Mouse (Mus musculus) left cerebral cortex, adult 8-10 months (tissue): ENCODE results near the gene Trim11. TPM values are rescaled to one million over a fixed set of nuclear protein-coding genes. Genes with fewer than 3 reads are reported as not detected.
"Not testable (repeated sequence)": the region's sequence is repeated elsewhere in the genome, so short reads cannot be mapped to it uniquely, and the experiment has no call there.

Experiments used
- DNase-seq, 2 experiments: peaks; one replicate each; pipeline ENCODE4 v3.0.0; 2022; ENCODE audit warnings: low spot score in 2 of 2
- total RNA-seq, 4 experiments: library from RNA; stranded (reverse); gene quantifications; 2 replicates each; pipeline ENCODE4 v1.2.4; 2022

Trim11 gene
- 10 to 100 TPM; 22.6 to 27.6 (median 26.7) TPM for total RNA-seq

DNA sequence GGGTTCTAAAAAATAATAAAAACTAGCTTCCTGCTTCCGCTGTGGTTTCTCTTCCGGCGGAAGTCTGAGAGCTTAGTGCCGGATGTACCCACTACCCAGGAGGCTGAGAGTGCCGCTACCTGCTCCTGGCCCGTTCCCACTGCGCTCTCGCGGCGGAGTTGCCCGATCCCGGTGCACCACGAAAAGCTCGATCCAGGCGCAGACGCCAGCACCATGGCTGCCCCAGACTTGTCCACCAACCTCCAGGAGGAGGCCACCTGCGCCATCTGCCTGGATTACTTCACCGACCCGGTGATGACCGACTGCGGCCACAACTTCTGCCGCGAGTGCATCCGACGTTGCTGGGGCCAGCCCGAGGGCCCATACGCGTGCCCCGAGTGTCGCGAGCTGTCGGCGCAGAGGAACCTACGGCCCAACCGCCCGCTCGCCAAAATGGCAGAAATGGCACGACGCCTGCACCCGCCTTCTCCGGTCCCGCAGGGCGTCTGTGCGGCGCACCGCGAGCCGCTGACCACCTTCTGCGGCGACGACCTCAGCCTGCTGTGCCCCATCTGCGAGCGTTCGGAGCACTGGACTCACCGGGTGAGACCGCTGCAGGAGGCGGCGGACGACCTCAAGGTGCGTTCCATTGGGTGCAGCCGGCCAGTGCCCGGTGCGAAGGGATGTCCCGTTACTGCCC, at the start of gene Trim11:
Gene Trim11 (plus strand): TSS at position 67 of the 679 bp plus-strand sequence.
- no peak for DNase-seq

DNA sequence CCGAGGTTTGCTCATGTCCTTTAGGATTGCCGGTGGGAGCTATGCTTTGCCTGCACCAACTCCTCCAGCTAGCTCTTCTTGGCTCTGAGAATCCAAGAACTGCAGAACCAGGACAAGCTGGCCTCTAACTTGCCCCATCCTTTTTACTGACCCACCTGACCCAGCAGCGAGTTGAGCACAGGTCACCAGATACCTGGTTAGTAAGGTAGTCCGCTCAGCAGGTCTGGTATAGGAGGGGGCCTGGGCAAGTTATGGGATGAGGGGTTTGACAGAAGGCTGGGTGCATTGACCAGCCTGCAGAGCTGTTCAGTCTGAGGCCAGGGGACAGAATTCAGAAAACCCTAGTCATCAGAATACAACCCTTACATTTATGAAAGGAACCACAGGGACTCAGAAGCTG, 48.8 kb upstream of the Trim11 start:
- DNase-seq: no peak

DNA sequence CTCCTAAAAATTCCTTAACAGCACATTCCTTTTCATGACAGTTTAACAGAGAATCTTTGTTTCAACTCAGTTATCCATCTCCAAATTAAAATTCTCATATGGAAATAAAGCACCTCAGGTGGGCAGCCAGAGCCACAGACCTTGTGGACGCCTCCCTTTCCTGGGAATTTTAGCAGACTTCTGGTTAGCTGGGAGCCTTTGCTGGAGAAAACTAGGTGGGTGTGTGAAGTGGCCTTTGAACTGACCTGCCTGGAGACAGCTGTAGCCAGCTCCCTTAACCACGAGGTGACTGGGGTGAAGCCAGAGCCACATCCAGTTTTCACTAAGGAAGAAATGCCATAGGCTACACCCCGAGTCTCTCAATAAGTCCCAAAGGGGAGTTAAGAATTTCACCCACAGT, 48.3 kb upstream of the Trim11 start:
- no peak for DNase-seq

- DNase-seq: no peak
Observed at GRCm38 (mm10) chr11:58930254-58930653, 47.6 kb upstream of the Trim11 start.

GRCm38 (mm10) chr11:58931576-58931975, 46.3 kb upstream of the Trim11 start:
- no peak for DNase-seq

GRCm38 (mm10) chr11:58937909-58938308, 40.0 kb upstream of the Trim11 start:
- DNase-seq: no peak

DNA sequence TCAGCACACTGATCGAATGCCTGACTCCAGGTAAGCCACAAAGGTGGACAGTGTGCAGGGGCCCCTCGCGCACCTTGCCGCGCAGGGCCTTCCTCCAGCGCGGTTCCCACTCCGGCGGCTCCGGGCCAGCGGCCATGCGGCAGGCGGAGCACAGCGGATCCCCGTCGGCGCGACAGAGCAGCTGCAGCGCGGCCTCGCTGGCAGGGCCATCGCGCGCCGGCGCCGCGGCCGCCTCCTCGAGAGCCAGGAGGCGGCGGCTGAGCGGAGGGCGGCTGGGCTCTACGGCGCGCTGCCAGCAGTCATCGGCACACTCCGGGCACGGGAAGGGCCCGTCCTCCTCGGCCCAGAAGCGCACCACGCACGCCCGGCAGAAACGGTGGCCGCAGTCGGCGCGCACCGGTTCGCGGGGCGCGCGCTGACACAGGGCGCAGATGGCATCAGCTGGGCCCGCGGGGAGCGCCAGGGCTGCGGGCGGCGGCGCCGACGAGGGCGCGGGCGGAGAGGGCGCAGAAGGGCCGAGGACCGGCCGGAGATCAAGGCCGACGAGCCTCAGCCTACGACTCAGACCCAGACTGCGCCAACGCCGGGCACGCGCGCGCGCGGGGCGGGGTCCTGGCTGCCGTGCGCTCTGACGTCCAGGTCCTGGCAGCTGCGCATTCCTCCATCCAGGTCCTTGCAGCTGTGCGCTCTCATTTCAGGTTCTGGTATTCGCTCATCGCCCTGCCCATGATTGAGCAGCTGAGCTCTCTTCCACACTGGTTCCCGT, 39.4 kb upstream of the Trim11 start, which contains the start of gene Rnf187:
Gene Rnf187 (minus strand): TSS at position 595 of the 766 bp plus-strand sequence.
- peak; percentile 82 to 93 for DNase-seq

DNA sequence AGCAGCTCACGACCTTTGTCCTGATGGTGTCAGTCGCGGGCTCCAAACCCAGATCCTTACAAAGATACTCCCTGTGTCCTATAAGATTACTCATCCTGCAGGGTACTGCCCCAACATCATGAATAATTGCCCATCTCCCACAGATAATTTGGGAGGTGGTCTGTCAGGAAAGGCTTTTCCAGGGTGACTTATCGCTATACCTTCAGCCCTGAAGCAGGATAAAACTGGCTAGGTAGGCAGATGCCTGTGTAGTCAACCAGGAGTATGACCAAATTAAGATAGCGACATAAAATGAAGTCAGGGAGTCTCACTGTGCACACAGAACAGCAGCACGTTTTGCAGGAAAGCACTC, 38.8 kb upstream of the Trim11 start:
- no peak for DNase-seq

- no peak for DNase-seq
Observed at GRCm38 (mm10) chr11:58944136-58944535, 33.8 kb upstream of the Trim11 start.

GRCm38 (mm10) chr11:58947306-58947705, 30.6 kb upstream of the Trim11 start:
- DNase-seq: no peak

DNA sequence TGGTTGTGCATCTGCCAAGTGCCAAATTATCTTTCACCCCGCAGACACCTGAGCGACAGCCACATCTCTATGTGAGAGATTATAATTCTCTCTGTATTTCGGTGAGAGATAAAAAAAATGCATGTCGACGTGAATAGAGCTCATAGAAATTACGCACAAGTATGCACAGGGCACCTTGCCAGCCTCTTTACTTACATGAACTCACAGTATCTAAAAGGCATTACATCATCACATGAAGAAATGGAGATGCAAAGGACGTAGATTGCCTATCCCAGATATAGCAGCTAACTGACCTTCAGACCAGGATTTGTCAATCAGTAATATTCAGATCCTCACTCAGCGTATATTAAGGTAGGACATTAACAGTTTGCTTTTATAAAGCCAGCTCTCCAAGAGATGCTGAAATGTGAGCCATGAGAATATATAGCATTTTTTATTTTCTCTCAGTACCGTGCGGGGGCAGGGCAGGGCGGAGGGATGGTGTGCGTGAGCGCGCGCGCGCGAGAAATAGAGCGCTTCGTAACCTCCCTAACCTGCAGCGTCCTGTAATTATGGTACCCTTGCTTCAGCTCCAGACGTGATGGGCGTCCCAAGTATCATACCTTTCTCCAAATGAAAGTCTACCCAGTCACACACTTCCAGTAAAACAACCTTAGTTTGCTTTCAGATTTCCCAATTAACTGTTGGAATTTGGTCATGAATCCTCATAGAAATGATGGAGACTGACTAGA, 29.9 kb upstream of the Trim11 start:
- peak in 1 of 2 experiments; percentile 64 for DNase-seq

GRCm38 (mm10) chr11:58948542-58949479, 29.1 kb upstream of the Trim11 start, which contains the start of gene Hist3h2ba:
Gene Hist3h2ba (plus strand): TSS chr11:58948920.
- DNase-seq: peak; percentile 79 to 80

DNA sequence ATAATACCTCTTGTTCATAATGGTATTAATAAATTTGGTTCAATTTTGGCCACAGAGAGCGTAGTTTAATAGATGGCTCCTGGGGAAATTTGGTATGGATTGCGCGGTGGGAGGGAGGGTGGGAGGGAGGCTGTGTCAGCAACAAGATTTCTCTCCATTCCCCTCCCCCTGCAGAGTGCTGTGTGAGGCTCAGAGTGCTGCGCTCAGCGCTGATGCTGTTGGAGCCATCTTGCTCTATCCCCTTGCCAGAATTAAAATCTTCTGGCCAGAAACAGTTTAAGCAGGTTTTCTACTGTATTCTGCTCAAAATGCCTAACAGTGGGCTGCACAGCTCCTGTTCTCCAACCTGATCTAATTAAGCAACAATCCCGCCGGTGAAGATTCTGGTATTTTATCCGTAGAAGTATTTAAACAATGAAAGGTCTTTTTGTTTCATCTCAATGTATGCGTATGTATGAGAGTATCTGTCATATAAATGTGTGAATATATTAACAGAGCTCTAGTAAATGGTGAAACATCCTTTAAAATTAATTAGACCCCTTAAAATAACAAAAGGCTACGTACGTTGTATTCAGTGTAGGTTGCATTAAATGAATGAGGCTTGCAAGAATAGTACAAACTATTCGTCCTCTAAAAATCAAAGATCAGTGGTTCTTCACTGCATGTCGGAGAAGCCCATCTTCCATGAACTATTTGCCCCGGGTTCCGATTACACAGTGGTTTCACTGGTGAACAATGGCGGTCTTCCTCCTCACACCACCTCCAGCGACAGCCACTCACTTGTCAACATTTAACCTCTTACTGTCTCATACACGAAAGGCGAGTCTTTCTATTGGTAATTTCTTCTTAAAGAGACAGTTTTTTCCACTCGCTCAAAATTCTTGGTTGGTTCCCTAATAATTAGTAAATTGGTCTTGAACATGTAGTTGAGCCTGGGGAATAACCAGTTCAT, 28.1 kb upstream of the Trim11 start:
- peak in 1 of 2 experiments; percentile 68 for DNase-seq

DNA sequence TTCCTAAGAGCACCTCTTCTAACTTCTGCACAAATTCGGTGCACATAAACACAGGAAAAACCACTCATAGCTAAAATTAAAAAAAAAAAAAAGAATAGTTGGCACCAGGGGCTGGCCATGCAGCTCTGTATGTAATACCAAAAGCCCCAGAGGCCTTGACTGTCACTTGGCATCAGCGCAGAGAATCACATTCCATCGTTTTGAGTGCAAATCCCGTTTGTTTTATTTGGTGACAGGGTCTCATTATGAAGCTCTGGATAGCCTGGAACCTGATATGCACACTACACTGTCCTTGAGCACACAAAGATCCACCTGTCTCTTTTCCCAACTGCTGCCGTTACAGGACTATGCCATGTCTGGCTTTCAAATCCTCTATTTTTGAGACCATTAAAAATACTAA, 26.7 kb upstream of the Trim11 start:
- no peak for DNase-seq

DNA sequence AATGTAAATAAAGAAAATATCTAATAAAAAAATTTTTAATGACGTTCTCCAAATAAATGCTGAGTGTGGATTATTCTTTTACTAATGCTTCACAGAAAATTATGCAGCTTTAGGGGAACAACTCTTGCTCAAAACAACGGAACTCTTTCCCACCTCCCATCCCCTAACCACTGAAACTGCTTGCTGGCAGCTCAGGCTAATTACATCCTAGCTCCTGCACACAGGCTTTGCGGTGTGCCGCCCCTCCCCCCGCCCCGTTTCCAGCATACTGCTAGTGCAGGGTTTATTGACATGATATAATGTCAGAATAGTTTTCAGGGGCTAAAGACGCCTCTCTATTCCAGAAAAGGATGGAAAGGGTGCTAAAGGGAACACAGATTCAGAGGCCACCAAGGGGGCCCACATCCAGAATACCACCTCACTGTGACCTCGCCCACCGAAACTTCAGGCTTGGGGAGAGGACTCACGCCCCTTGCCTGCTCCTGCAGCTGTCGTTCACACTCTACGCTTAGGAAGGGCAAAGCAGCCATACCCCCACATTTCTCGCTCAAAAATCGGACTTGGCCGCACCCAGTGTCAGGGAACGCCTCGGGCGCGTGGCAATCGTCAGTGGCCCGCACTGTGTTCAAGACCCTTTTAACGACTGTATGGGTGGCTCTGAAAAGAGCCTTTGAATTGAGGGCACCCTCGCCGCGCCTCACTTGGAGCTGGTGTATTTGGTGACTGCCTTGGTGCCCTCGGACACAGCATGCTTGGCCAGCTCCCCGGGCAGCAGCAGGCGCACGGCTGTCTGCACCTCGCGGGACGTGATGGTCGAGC, 24.3 kb upstream of the Trim11 start:
- DNase-seq: no peak

GRCm38 (mm10) chr11:58954170-58954419, 23.8 kb upstream of the Trim11 start:
- DNase-seq: not testable (repeated sequence)

DNA sequence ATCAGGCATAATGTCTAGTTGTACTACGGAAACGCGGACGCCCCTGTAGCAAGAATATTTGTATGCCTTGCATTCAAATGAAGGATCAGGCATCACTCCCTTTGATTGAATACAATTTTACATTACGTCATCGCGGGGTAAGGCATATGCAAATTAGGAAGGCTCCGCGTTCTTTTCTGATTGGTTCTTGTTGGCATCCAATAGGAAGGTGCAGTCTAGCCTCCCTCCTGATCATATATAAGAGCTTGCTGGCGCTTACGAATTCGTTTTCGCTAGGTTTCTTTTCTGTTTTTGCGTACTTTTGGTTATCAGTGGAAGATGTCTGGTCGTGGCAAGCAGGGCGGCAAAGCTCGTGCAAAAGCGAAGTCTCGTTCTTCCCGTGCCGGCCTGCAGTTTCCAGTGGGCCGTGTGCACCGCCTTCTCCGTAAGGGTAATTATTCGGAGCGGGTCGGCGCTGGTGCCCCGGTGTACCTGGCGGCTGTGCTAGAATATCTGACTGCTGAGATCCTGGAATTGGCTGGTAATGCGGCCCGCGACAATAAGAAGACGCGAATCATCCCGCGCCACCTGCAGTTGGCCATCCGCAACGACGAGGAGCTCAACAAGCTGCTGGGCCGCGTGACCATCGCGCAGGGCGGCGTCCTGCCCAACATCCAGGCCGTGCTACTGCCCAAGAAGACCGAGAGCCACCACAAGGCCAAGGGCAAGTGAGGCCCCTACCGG, 23.3 kb upstream of the Trim11 start, which contains the start of the genes Hist3h2a and Trim17:
Gene Hist3h2a (plus strand): TSS at position 266 of the 723 bp plus-strand sequence.
Gene Trim17 (plus strand): TSS at position 266 of the 723 bp plus-strand sequence.
- peak; percentile 87 to 96 for DNase-seq

- DNase-seq: no peak
Observed at GRCm38 (mm10) chr11:58955143-58955867, 22.6 kb upstream of the Trim11 start.
